Mouse (Mus musculus) bone marrow, adult 2 months (tissue): ENCODE data around the gene Cuta.

Experiments used
- CTCF ChIP-seq: fragments of 200-500 bp; IDR thresholded peaks from 2 replicates; pipeline ENCODE4 v1.5.1; 2011; ENCODE audit warnings: low read length, control low read depth; ENCODE audit not compliant: control insufficient read depth, insufficient read depth
- POLR2A ChIP-seq: fragments of 200-500 bp; IDR thresholded peaks from 2 replicates; pipeline ENCODE4 v1.6.1; 2011; ENCODE audit warnings: low read depth, mild to moderate bottlenecking, control low read depth, low read length, borderline replicate concordance; ENCODE audit not compliant: control insufficient read depth

- TF ChIP-seq CTCF = no peak
- TF ChIP-seq POLR2A = no peak
These were observed 40.1 kb upstream of the Cuta start for GRCm38 (mm10) chr17:26979426-26979825.
